Mouse (Mus musculus): Measurements from ENCODE around the gene Sept7.

- no peak for TF ChIP-seq POLR2A (IDR thresholded peaks at IDR 0.05; ENCODE audit: low read depth, low read length)
- TF ChIP-seq CTCF (IDR thresholded peaks at IDR 0.05; ENCODE audit: borderline replicate concordance, insufficient read depth, low read length): no peak
Measured at GRCm38 (mm10) chr9:25230213-25231039, 21.8 kb upstream of the Sept7 start.
